Mouse (Mus musculus): ENCODE data around the gene Hunk. TPM values are rescaled to one million over a fixed set of nuclear protein-coding genes. Genes with fewer than 3 reads are reported as not detected.

Gene Hunk
- polyA plus RNA-seq (2015; fragmentation: Nextera tagmentation; extraction: Ambion mirVana): 4.7 and 7.2 TPM in 2 replicates

DNA sequence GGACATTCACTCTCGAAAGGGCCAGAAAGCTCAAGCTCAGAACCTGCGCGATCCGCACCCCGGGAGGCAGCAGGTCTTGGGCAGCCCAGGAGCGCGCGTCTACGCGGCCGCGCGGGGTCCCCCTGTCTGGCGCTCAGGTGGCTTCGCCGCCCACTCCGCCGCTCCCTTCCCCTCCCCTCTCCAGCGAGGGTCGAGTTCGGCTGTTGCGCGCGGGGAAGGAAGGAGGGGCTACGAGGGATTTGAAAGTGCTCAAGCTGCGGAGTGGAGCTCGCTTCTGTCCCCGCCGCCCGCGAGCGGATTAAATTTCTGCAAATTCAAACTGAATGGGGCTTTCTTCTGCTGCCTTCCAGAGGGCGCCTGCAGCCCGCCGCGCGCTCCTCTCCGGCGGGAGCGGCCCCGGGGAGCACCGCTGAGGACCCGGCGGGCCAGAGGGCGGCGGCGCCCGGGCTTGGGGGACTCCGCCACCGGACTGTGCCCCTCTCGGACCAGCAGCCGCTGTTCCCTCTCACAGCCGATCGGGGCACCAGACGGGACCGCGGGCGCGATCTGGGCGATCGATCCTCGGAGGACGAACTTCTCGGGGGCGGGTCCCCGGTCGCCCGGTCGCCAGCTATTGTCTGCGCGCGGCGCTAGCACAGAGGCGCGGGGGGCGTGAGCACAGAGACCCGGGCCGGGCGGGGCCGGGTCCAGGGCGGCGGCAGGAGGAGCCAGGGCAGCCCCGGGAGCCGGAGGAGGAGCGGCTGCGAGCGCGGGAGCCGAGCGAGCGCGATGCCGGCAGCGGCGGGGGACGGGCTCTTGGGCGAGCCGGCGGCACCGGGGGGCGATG lies at the start of gene Hunk:
Hunk (plus strand) TSS at position 326 of the 826 bp plus-strand sequence.
- H3K9me3 ChIP-seq (ENCODE audit: control insufficient read depth, low read length): no peaks in the 10 kb centered on the region
- no peaks in the 10 kb centered on the region; the same call in 1 of the 2 replicates for H3K27me3 ChIP-seq (replicated peaks; ENCODE audit: control insufficient read depth, insufficient read depth, low read length)
- under 1% methylated on average over 90 of the region's 101 CpGs for WGBS
- peak; percentile 80 for ATAC-seq
- peaks cover 29% of the 10 kb centered on the region for H3K4me1 ChIP-seq (ENCODE audit: control insufficient read depth, insufficient read depth, low read depth, low read length)
- H3K27ac ChIP-seq (ENCODE audit: low read depth, low read length): peak within 1 kb of the TSS; percentile 91
- H3K36me3 ChIP-seq (ENCODE audit: control insufficient read depth, insufficient read depth, low read length): no peaks in the 10 kb centered on the region
- H3K9ac ChIP-seq (ENCODE audit: low read depth, low read length): peak within 1 kb of the TSS; percentile 89
- peak within 1 kb of the TSS; percentile 70 for H3K4me2 ChIP-seq (ENCODE audit: low read length)
- peak within 1 kb of the TSS; percentile 85 for H3K4me3 ChIP-seq (ENCODE audit: low read length)

DNA sequence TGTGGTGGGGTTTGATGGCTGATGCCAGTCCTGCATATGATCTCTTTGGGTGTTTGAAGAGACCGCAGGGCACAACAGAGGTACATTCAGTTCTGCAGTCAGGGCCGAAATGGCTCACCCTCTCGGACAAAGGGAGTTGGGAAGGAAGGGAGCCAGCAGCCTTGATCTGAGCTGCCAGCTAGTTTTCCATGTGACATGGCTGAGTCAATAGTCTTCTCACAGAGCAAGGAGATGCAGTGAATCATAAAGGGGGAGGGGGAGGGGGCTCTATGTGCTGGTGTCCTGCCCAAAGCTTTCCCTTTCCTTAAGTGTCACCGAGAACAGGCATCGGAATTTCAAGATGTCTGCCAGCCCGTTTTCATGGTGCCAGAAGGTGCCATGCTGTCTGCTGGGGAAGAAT lies 46.8 kb upstream of the Hunk start:
- peak; percentile 77 for ATAC-seq
- H3K27ac ChIP-seq (ENCODE audit: low read depth, low read length): no peak overlapping the region
- no peak overlapping the region for H3K9ac ChIP-seq (ENCODE audit: low read depth, low read length)
- no peak overlapping the region for H3K4me2 ChIP-seq (ENCODE audit: low read length)
- no peaks in the 10 kb centered on the region for H3K4me1 ChIP-seq (ENCODE audit: control insufficient read depth, insufficient read depth, low read depth, low read length)
- no peaks in the 10 kb centered on the region for H3K36me3 ChIP-seq (ENCODE audit: control insufficient read depth, insufficient read depth, low read length)
- no peaks in the 10 kb centered on the region for H3K9me3 ChIP-seq (ENCODE audit: control insufficient read depth, low read length)
- no peaks in the 10 kb centered on the region for H3K27me3 ChIP-seq (replicated peaks; ENCODE audit: control insufficient read depth, insufficient read depth, low read length)
- no peak overlapping the region for H3K4me3 ChIP-seq (ENCODE audit: low read length)
- WGBS: 81% methylated on average over 6 of the region's 6 CpGs

DNA sequence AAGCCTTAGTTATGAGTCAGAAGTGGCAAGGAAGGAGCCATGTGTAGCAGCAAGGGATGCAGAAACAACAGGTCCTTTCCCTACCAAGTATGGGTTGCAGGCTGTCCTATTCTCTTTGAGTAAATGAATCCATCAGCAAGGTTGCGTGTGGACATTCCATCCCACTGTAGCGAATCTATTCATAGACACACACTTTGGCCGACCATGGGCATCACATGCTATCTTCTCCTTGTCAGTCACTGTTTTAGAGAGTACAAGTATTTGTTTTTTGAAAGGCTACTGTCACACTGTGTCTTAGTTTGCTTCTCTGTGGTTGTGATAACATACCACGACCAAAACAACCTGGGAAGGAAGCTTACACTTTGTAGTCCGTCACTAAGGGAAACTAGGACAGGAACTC lies 44.7 kb upstream of the Hunk start:
- Histone ChIP-seq H3K4me1 (ENCODE audit: control insufficient read depth, insufficient read depth, low read depth, low read length) (no peaks in the 10 kb centered on the region), H3K4me2 (ENCODE audit: low read length) (no peak overlapping the region), H3K9ac (ENCODE audit: low read depth, low read length) (no peak overlapping the region), H3K9me3 (ENCODE audit: control insufficient read depth, low read length) (no peaks in the 10 kb centered on the region), H3K36me3 (ENCODE audit: control insufficient read depth, insufficient read depth, low read length) (no peaks in the 10 kb centered on the region), H3K4me3 (ENCODE audit: low read length) (no peak overlapping the region), H3K27me3 (replicated peaks; ENCODE audit: control insufficient read depth, insufficient read depth, low read length) (no peaks in the 10 kb centered on the region), H3K27ac (ENCODE audit: low read depth, low read length) (no peak overlapping the region)
- WGBS: 83% methylated on average over 5 of the region's 5 CpGs
- no peak for ATAC-seq

DNA sequence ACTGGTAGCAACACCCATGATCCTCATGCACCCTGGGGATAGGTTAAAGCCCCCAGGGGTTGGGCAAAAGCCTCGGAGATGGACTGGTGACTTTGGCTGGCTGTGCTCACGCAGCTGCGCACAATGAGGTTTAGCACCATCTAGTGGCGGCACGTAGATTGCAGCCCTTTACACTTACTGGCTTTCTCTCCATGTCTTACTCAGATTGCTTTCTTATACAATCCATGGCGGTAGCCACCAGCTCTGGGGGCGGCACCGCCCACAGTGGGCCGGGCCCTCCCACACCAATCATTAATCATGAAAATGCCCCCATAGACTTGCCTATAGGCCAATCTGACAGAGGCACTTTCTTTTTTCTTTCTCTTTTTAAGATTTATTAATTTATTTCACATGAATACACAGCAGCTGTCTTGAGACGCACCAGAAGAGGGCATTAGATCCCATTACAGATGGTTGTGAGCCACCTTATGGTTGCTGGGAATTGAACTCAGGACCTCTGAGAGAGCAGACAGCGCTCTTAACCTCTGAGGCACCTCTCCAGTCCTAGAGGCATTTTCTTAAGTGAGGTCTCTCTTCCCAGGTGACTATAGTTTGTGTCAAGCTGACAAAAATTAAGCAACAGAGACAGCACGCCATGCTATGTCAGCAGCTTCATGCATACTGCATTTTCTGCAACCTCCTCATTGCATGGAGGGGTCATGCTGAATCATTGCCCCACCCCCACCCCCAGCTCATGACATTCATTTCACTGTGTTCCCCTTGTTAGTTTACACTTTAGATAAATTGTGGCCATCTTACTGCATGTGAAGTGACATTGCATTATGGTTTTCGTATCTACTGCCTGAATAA lies 35.9 kb upstream of the Hunk start:
- no peaks in the 10 kb centered on the region for H3K27me3 ChIP-seq (replicated peaks; ENCODE audit: control insufficient read depth, insufficient read depth, low read length)
- H3K4me2 ChIP-seq (ENCODE audit: low read length): peak overlapping the region; percentile 23; the same call in 1 of the 2 replicates
- no peaks in the 10 kb centered on the region for H3K4me1 ChIP-seq (ENCODE audit: control insufficient read depth, insufficient read depth, low read depth, low read length)
- H3K9ac ChIP-seq (ENCODE audit: low read depth, low read length): no peak overlapping the region
- no peaks in the 10 kb centered on the region for H3K36me3 ChIP-seq (ENCODE audit: control insufficient read depth, insufficient read depth, low read length)
- no peaks in the 10 kb centered on the region for H3K9me3 ChIP-seq (ENCODE audit: control insufficient read depth, low read length)
- 27% methylated on average over 12 of the region's 13 CpGs for WGBS
- H3K4me3 ChIP-seq (ENCODE audit: low read length): no peak overlapping the region
- ATAC-seq: peak; percentile 95
- H3K27ac ChIP-seq (ENCODE audit: low read depth, low read length): 0 out of 2 replicates have a peak overlapping the region, but pooled peaks have one; percentile 12

DNA sequence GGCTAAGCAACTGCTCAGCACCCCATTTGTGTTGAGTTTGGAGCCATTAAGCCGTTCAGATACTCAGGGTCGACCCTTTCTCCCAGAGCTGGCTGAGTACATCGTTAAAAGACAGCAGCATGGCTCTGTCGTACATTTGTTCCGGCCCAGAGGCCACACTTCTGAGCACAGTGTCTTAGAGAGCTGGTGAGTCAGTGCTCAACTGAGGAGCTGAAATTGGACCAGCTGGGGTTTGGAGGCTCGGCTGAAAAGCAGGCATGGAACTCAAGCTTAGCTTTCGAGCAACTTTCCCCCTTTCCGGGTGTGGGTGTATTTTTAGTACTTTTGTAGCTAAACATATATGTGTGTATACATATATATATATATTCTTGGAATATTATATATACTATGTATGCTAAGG lies 34.1 kb upstream of the Hunk start:
- H3K9me3 ChIP-seq (ENCODE audit: control insufficient read depth, low read length): no peaks in the 10 kb centered on the region
- no peak overlapping the region for H3K4me2 ChIP-seq (ENCODE audit: low read length)
- H3K36me3 ChIP-seq (ENCODE audit: control insufficient read depth, insufficient read depth, low read length): no peaks in the 10 kb centered on the region
- no peak for ATAC-seq
- no peak overlapping the region for H3K4me3 ChIP-seq (ENCODE audit: low read length)
- no peak overlapping the region for H3K9ac ChIP-seq (ENCODE audit: low read depth, low read length)
- no peaks in the 10 kb centered on the region for H3K27me3 ChIP-seq (replicated peaks; ENCODE audit: control insufficient read depth, insufficient read depth, low read length)
- 58% methylated on average over 8 of the region's 8 CpGs for WGBS
- H3K27ac ChIP-seq (ENCODE audit: low read depth, low read length): no peak overlapping the region
- no peaks in the 10 kb centered on the region for H3K4me1 ChIP-seq (ENCODE audit: control insufficient read depth, insufficient read depth, low read depth, low read length)

DNA sequence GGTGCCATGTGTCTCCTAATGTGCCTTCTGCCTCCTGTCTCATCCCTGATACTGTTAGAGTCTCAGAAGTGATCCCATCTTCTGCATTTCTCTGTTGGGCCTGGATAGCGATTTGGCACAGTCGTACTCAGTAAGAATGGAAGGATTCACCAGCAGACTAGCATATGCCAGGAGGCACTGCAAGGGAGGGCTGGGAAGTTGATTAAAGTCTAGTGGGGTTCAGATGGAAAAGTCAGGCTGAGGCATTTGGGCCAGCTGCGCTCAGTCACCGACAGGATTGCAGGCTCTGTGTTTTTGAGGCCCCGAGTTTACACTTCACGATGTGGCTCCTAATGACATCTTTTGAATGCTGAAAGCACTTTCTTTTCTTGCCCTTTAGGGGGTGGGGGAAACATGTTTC lies 33.1 kb upstream of the Hunk start:
- Histone ChIP-seq H3K36me3 (ENCODE audit: control insufficient read depth, insufficient read depth, low read length) (no peaks in the 10 kb centered on the region), H3K27ac (ENCODE audit: low read depth, low read length) (no peak overlapping the region), H3K4me2 (ENCODE audit: low read length) (no peak overlapping the region), H3K27me3 (replicated peaks; ENCODE audit: control insufficient read depth, insufficient read depth, low read length) (no peaks in the 10 kb centered on the region), H3K4me3 (ENCODE audit: low read length) (no peak overlapping the region), H3K9ac (ENCODE audit: low read depth, low read length) (no peak overlapping the region), H3K4me1 (ENCODE audit: control insufficient read depth, insufficient read depth, low read depth, low read length) (no peaks in the 10 kb centered on the region), H3K9me3 (ENCODE audit: control insufficient read depth, low read length) (no peaks in the 10 kb centered on the region)
- no peak for ATAC-seq
- WGBS: 45% methylated on average over 6 of the region's 6 CpGs

DNA sequence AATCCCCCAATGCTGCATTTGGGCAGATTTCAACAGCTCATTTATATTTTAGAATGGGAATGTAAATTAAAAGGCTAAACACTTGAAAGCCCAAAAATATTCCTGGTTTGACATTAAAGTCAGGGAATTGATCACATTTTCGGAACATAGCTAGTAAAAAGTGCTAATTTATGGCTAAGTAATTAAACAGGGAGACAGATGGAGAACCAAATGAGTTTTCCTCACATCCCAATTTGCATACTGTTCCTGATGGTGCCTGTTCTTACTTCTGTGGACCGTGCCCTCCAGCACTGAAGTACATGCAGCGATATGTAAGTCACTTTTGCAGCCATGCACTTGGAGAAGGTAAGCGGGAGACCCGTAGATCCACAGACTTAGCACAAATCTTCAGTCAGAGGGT lies 32.7 kb upstream of the Hunk start:
- WGBS: 75% methylated on average over 5 of the region's 5 CpGs

DNA sequence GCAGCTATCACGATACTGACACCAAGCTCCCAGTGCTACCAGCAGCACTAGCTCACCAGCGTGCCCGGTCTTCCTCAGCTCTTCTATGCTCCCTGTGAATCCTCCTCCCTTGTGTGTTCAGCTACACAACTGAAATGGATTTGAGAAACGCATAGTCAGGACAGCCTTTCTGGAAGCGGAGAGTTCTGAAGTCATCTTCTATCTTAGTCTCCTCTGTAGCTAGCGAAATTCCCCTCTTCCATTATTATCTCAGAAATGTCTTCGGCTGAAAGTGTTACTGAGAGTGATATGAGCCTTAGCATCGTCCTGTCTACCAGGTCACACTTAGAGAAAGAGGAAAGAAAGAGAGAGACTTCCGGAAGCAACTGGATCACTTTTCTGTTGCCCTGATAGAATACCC lies 26.5 kb upstream of the Hunk start:
- no peaks in the 10 kb centered on the region for H3K27me3 ChIP-seq (replicated peaks; ENCODE audit: control insufficient read depth, insufficient read depth, low read length)
- no peak overlapping the region for H3K27ac ChIP-seq (ENCODE audit: low read depth, low read length)
- WGBS: 79% methylated on average over 9 of the region's 9 CpGs

More for the DNA sequence above, 32.7 kb upstream of the Hunk start:
- no peaks in the 10 kb centered on the region for H3K27me3 ChIP-seq (replicated peaks; ENCODE audit: control insufficient read depth, insufficient read depth, low read length)
- H3K9ac ChIP-seq (ENCODE audit: low read depth, low read length): no peak overlapping the region
- ATAC-seq: no peak
- no peaks in the 10 kb centered on the region for H3K4me1 ChIP-seq (ENCODE audit: control insufficient read depth, insufficient read depth, low read depth, low read length)
- H3K4me3 ChIP-seq (ENCODE audit: low read length): no peak overlapping the region
- no peak overlapping the region for H3K4me2 ChIP-seq (ENCODE audit: low read length)
- H3K36me3 ChIP-seq (ENCODE audit: control insufficient read depth, insufficient read depth, low read length): no peaks in the 10 kb centered on the region
- H3K27ac ChIP-seq (ENCODE audit: low read depth, low read length): no peak overlapping the region
- H3K9me3 ChIP-seq (ENCODE audit: control insufficient read depth, low read length): no peaks in the 10 kb centered on the region

DNA sequence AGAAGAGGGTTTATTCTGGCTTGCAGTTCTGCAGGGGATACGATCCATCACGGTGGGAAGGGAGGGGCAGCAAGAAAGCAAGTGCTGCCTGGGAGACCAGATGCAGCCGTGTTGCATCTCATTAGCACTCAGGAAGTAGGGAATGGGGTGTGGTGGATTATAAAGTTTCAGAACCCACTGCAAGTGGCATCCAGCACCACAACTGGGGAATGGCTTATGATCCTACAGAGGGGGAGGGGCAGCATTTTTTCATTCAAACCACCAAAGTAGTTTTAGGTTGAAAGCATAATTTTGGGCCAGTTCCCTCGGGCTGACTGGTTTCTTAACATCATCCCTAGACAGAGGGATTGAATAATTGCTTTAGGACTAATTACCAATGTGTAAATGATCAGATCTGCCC lies 26.1 kb upstream of the Hunk start:
- no peaks in the 10 kb centered on the region for H3K9me3 ChIP-seq (ENCODE audit: control insufficient read depth, low read length)
- H3K27me3 ChIP-seq (replicated peaks; ENCODE audit: control insufficient read depth, insufficient read depth, low read length): no peaks in the 10 kb centered on the region
- no peak overlapping the region for H3K27ac ChIP-seq (ENCODE audit: low read depth, low read length)
- no peaks in the 10 kb centered on the region for H3K36me3 ChIP-seq (ENCODE audit: control insufficient read depth, insufficient read depth, low read length)
- ATAC-seq: no peak
- H3K4me2 ChIP-seq (ENCODE audit: low read length): no peak overlapping the region
- no peak overlapping the region for H3K9ac ChIP-seq (ENCODE audit: low read depth, low read length)
- peaks cover 5% of the 10 kb centered on the region; the same call in 1 of the 2 replicates for H3K4me1 ChIP-seq (ENCODE audit: control insufficient read depth, insufficient read depth, low read depth, low read length)
- no peak overlapping the region for H3K4me3 ChIP-seq (ENCODE audit: low read length)
- 15% methylated on average over 4 of the region's 4 CpGs for WGBS

More for the DNA sequence above, 26.5 kb upstream of the Hunk start:
- Histone ChIP-seq H3K4me3 (ENCODE audit: low read length) (no peak overlapping the region), H3K36me3 (ENCODE audit: control insufficient read depth, insufficient read depth, low read length) (no peaks in the 10 kb centered on the region), H3K4me1 (ENCODE audit: control insufficient read depth, insufficient read depth, low read depth, low read length) (peaks cover 5% of the 10 kb centered on the region; the same call in 1 of the 2 replicates), H3K9me3 (ENCODE audit: control insufficient read depth, low read length) (no peaks in the 10 kb centered on the region), H3K9ac (ENCODE audit: low read depth, low read length) (no peak overlapping the region), H3K4me2 (ENCODE audit: low read length) (no peak overlapping the region)
- no peak for ATAC-seq

All from hindbrain, embryonic 16.5 days (tissue).